Mouse (Mus musculus) megakaryocyte, embryonic 14.5 days (primary cell): Measurements from ENCODE around the gene Xylt1. TPM values are rescaled to one million over a fixed set of nuclear protein-coding genes. Genes with fewer than 3 reads are reported as not detected.

Experiments used
- H3K27me3 ChIP-seq: replicated peaks from 2 replicates; pipeline ENCODE3; 2012; ENCODE audit warnings: inconsistent platforms
- H3K36me3 ChIP-seq: replicated peaks from 2 replicates; pipeline ENCODE3; 2012; ENCODE audit warnings: low read length, inconsistent platforms, mixed read lengths
- H3K4me1 ChIP-seq: 2 replicates; pipeline ENCODE4 v1.6.1; 2012; ENCODE audit warnings: inconsistent platforms
- H3K4me3 ChIP-seq: replicated peaks from 2 replicates; pipeline ENCODE3; 2012; ENCODE audit warnings: moderate library complexity, mild to moderate bottlenecking, inconsistent platforms
- H3K9me3 ChIP-seq: 2 replicates; pipeline ENCODE4 v1.6.1; 2012; ENCODE audit warnings: inconsistent platforms
- FLI1 ChIP-seq: IDR thresholded peaks from 2 replicates; pipeline ENCODE4 v1.6.1; 2012; ENCODE audit warnings: low read length, inconsistent platforms, mixed read lengths
- GATA1 ChIP-seq: IDR thresholded peaks from 3 replicates; pipeline ENCODE4 v1.6.1; 2012; ENCODE audit warnings: mixed read lengths, low read length, inconsistent platforms, borderline replicate concordance
- polyA plus RNA-seq: library from polyadenylated mRNA; stranded (reverse); fragments of >175 nt; gene quantifications from 2 replicates; pipeline ENCODE4 v1.2.3, GENCODE M21; 2012; ENCODE audit warnings: low replicate concordance; ENCODE audit not compliant: insufficient read depth

The Xylt1 gene
- polyA plus RNA-seq, result 0.38 TPM in 1 of 2 replicates, not detected in the other

- H3K9me3 ChIP-seq, result no peaks in the 10 kb centered on the region
- TF ChIP-seq GATA1 (no peak), FLI1 (no peak)
- H3K4me3 ChIP-seq, result peak within 1 kb of the TSS; percentile 91
- peaks cover 37% of the 10 kb centered on the region for H3K4me1 ChIP-seq
- H3K27me3 ChIP-seq, result peaks cover 82% of the 10 kb centered on the region
- no peaks in the 10 kb centered on the region for H3K36me3 ChIP-seq
Measured at GRCm38 (mm10) chr7:117380418-117381187, at the start of gene Xylt1. TSS of gene Xylt1 (plus strand) at chr7:117380979.

- H3K4me3 ChIP-seq, result no peak overlapping the region
- TF ChIP-seq GATA1 (no peak), FLI1 (no peak)
- H3K36me3 ChIP-seq, result no peaks in the 10 kb centered on the region
- H3K9me3 ChIP-seq, result 0 out of 2 replicates have a peak, but pooled peaks cover 9% of the 10 kb centered on the region
- no peaks in the 10 kb centered on the region for H3K4me1 ChIP-seq
- H3K27me3 ChIP-seq, result no peaks in the 10 kb centered on the region
Measured at GRCm38 (mm10) chr7:117333936-117334335, 46.8 kb upstream of the Xylt1 start.

GRCm38 (mm10) chr7:117356316-117356715 lies 24.5 kb upstream of the Xylt1 start:
- H3K4me1 ChIP-seq, result no peaks in the 10 kb centered on the region
- TF ChIP-seq FLI1 (no peak), GATA1 (no peak)
- H3K9me3 ChIP-seq, result no peaks in the 10 kb centered on the region
- H3K27me3 ChIP-seq, result no peaks in the 10 kb centered on the region
- H3K36me3 ChIP-seq, result no peaks in the 10 kb centered on the region
- H3K4me3 ChIP-seq, result no peak overlapping the region

- no peaks in the 10 kb centered on the region for H3K27me3 ChIP-seq
- no peak overlapping the region for H3K4me3 ChIP-seq
- no peaks in the 10 kb centered on the region for H3K9me3 ChIP-seq
- TF ChIP-seq GATA1, result no peak
- no peaks in the 10 kb centered on the region for H3K4me1 ChIP-seq
- no peaks in the 10 kb centered on the region for H3K36me3 ChIP-seq
Measured at GRCm38 (mm10) chr7:117357425-117358194, 23.2 kb upstream of the Xylt1 start.

GRCm38 (mm10) chr7:117361281-117361680 lies 19.5 kb upstream of the Xylt1 start:
- Histone ChIP-seq H3K27me3 (peaks cover 2% of the 10 kb centered on the region), H3K9me3 (no peaks in the 10 kb centered on the region), H3K4me3 (no peak overlapping the region), H3K4me1 (no peaks in the 10 kb centered on the region), H3K36me3 (no peaks in the 10 kb centered on the region)
- TF ChIP-seq GATA1 (no peak), FLI1 (no peak)

GRCm38 (mm10) chr7:117362493-117362892 lies 18.3 kb upstream of the Xylt1 start:
- Histone ChIP-seq H3K4me3 (no peak overlapping the region), H3K9me3 (no peaks in the 10 kb centered on the region), H3K27me3 (peaks cover 2% of the 10 kb centered on the region), H3K36me3 (no peaks in the 10 kb centered on the region), H3K4me1 (no peaks in the 10 kb centered on the region)
- TF ChIP-seq GATA1 (no peak), FLI1 (no peak)

GRCm38 (mm10) chr7:117368647-117369289 lies 12.0 kb upstream of the Xylt1 start:
- H3K36me3 ChIP-seq, result no peaks in the 10 kb centered on the region
- peaks cover 11% of the 10 kb centered on the region for H3K27me3 ChIP-seq
- no peak for TF ChIP-seq FLI1
- H3K9me3 ChIP-seq, result no peaks in the 10 kb centered on the region
- no peak overlapping the region for H3K4me3 ChIP-seq
- H3K4me1 ChIP-seq, result no peaks in the 10 kb centered on the region

- Histone ChIP-seq H3K9me3 (0 out of 2 replicates have a peak, but pooled peaks cover 3% of the 10 kb centered on the region), H3K4me3 (no peak overlapping the region), H3K36me3 (no peaks in the 10 kb centered on the region), H3K4me1 (no peaks in the 10 kb centered on the region), H3K27me3 (peaks cover 11% of the 10 kb centered on the region)
- TF ChIP-seq FLI1 (no peak), GATA1 (no peak)
Measured at GRCm38 (mm10) chr7:117369290-117369941, 11.4 kb upstream of the Xylt1 start.

GRCm38 (mm10) chr7:117375886-117376309 lies 4.9 kb upstream of the Xylt1 start:
- Histone ChIP-seq H3K27me3 (peaks cover 58% of the 10 kb centered on the region), H3K4me1 (peaks cover 9% of the 10 kb centered on the region), H3K36me3 (no peaks in the 10 kb centered on the region), H3K4me3 (no peak overlapping the region), H3K9me3 (0 out of 2 replicates have a peak, but pooled peaks cover 3% of the 10 kb centered on the region)
- TF ChIP-seq FLI1 (no peak), GATA1 (no peak)

GRCm38 (mm10) chr7:117377138-117377537 lies 3.6 kb upstream of the Xylt1 start:
- Histone ChIP-seq H3K4me1 (peaks cover 21% of the 10 kb centered on the region), H3K36me3 (no peaks in the 10 kb centered on the region), H3K4me3 (no peak overlapping the region), H3K9me3 (0 out of 2 replicates have a peak, but pooled peaks cover 3% of the 10 kb centered on the region), H3K27me3 (peaks cover 68% of the 10 kb centered on the region)
- TF ChIP-seq FLI1 (no peak), GATA1 (no peak)
